Mouse (Mus musculus): Measurements from ENCODE around the gene E2f8. TPM values are rescaled to one million over a fixed set of nuclear protein-coding genes. Genes with fewer than 3 reads are reported as not detected.
A peak's percentile ranks its signal among the peaks of the same experiment; 100 is the strongest.

E2f8 gene
- total and polyA plus RNA-seq, 3 experiments: 2.6 to 17.1 (median 3.8) TPM

GRCm38 (mm10) chr7:48840545-48840944, 40.9 kb downstream of the E2f8 start:
- Histone ChIP-seq H3K27ac (ENCODE audit: insufficient read depth, low read depth) (no peak overlapping the region), H3K27me3 (replicated peaks) (no peaks in the 10 kb centered on the region), H3K4me3 (replicated peaks in 1 of 3; ENCODE audit: low read depth in 2 of 3, low read length in 2 of 3, poor library complexity in 1 of 3) (no peak overlapping the region), H3K4me2 (ENCODE audit: insufficient read depth, low read depth, poor library complexity, severe bottlenecking) (no peak overlapping the region), H3K9me3 (replicated peaks; ENCODE audit: low read length) (no peaks in the 10 kb centered on the region), H3K36me3 (replicated peaks in 1 of 2; ENCODE audit: control insufficient read depth in 1 of 2, insufficient read depth in 1 of 2, low read length in 1 of 2) (no peaks in the 10 kb centered on the region), H3K9ac (ENCODE audit: insufficient read depth, low read depth) (no peak overlapping the region), H3K79me2 (replicated peaks; ENCODE audit: control insufficient read depth, extremely low read depth, insufficient read depth, poor library complexity, severe bottlenecking) (no peaks in the 10 kb centered on the region), H3K4me1 (ENCODE audit: control insufficient read depth in 1 of 2, insufficient read depth in 2 of 2) (no peaks in the 10 kb centered on the region)
- dilution Hi-C loops (cut with MboI; ENCODE audit: extremely low pct_ligation_motif_present, extremely low pct_unique_long_range_greater_than_20kb, low sequenced_read_pairs): no loop called here
- no peak for DNase-seq (ENCODE audit: extremely low read depth)
- TF ChIP-seq POLR2A (IDR thresholded peaks at IDR 0.05; ENCODE audit: low read depth, low read length) (no peak), E2F4 (IDR thresholded peaks at IDR 0.05; ENCODE audit: insufficient replicate concordance, low read depth, low read length) (no peak), RAD21 (IDR thresholded peaks at IDR 0.05; ENCODE audit: low read depth, low read length) (no peak), ZKSCAN1 (IDR thresholded peaks at IDR 0.05; ENCODE audit: borderline replicate concordance, low read depth, low read length) (no peak), ETS1 (conservative IDR thresholded peaks at IDR 0.05; ENCODE audit: low read depth, low read length) (no peak), NRF1 (IDR thresholded peaks at IDR 0.05; ENCODE audit: low read depth, low read length) (no peak), MEF2A (IDR thresholded peaks at IDR 0.05; ENCODE audit: borderline replicate concordance, low read depth, low read length) (no peak), MAX (IDR thresholded peaks at IDR 0.05; ENCODE audit: low read length) (no peak), TBP (conservative IDR thresholded peaks at IDR 0.05; ENCODE audit: low read depth, low read length) (no peak), IRF4 (IDR thresholded peaks at IDR 0.05; ENCODE audit: low read depth, low read length) (no peak), JUND (conservative IDR thresholded peaks at IDR 0.05; ENCODE audit: low read depth, low read length) (no peak), SMC3 (IDR thresholded peaks at IDR 0.05; ENCODE audit: low read depth, low read length) (no peak), USF2 (conservative IDR thresholded peaks at IDR 0.05; ENCODE audit: low read depth, low read length) (no peak)
- in situ Hi-C loops (cut with MboI; ENCODE audit: low pct_ligation_motif_present, low pct_unique_long_range_greater_than_20kb, low sequenced_read_pairs): no loop called here

GRCm38 (mm10) chr7:48838434-48838833, 43.0 kb downstream of the E2f8 start:
- Histone ChIP-seq H3K4me3 (replicated peaks in 1 of 3; ENCODE audit: low read depth in 2 of 3, low read length in 2 of 3, poor library complexity in 1 of 3) (no peak overlapping the region), H3K27ac (ENCODE audit: insufficient read depth, low read depth) (no peak overlapping the region), H3K79me2 (replicated peaks; ENCODE audit: control insufficient read depth, extremely low read depth, insufficient read depth, poor library complexity, severe bottlenecking) (no peaks in the 10 kb centered on the region), H3K9ac (ENCODE audit: insufficient read depth, low read depth) (no peak overlapping the region), H3K36me3 (replicated peaks in 1 of 2; ENCODE audit: control insufficient read depth in 1 of 2, insufficient read depth in 1 of 2, low read length in 1 of 2) (no peaks in the 10 kb centered on the region), H3K9me3 (replicated peaks; ENCODE audit: low read length) (no peaks in the 10 kb centered on the region), H3K27me3 (replicated peaks) (no peaks in the 10 kb centered on the region), H3K4me1 (ENCODE audit: control insufficient read depth in 1 of 2, insufficient read depth in 2 of 2) (peaks cover 2 to 6% of the 10 kb centered on the region in 2 experiments; a peak in 3 of 4 replicates), H3K4me2 (ENCODE audit: insufficient read depth, low read depth, poor library complexity, severe bottlenecking) (no peak overlapping the region)
- in situ Hi-C loops (cut with MboI; ENCODE audit: low pct_ligation_motif_present, low pct_unique_long_range_greater_than_20kb, low sequenced_read_pairs) (no loop called here), dilution Hi-C loops (cut with MboI; ENCODE audit: extremely low pct_ligation_motif_present, extremely low pct_unique_long_range_greater_than_20kb, low sequenced_read_pairs) (no loop called here)
- peak; percentile 14 for DNase-seq (ENCODE audit: extremely low read depth)
- no peak for TF ChIP-seq RCOR1 (conservative IDR thresholded peaks at IDR 0.05; ENCODE audit: low read depth, low read length)
- peak; percentile 25 to 26; a peak in 2 of 4 replicates for TF ChIP-seq CTCF (conservative IDR thresholded peaks at IDR 0.05 in 1 of 2, IDR thresholded peaks at IDR 0.05 in 1 of 2; ENCODE audit: low read depth in 2 of 2, low read length in 2 of 2)

- Histone ChIP-seq H3K9ac (ENCODE audit: insufficient read depth, low read depth) (no peak overlapping the region), H3K4me1 (ENCODE audit: control insufficient read depth in 1 of 2, insufficient read depth in 2 of 2) (peaks cover 9 to 21% of the 10 kb centered on the region in 2 experiments), H3K4me2 (ENCODE audit: insufficient read depth, low read depth, poor library complexity, severe bottlenecking) (no peak overlapping the region), H3K36me3 (replicated peaks in 1 of 2; ENCODE audit: control insufficient read depth in 1 of 2, insufficient read depth in 1 of 2, low read length in 1 of 2) (no peaks in the 10 kb centered on the region), H3K79me2 (replicated peaks; ENCODE audit: control insufficient read depth, extremely low read depth, insufficient read depth, poor library complexity, severe bottlenecking) (no peaks in the 10 kb centered on the region), H3K4me3 (replicated peaks in 1 of 3; ENCODE audit: low read depth in 2 of 3, low read length in 2 of 3, poor library complexity in 1 of 3) (no peak overlapping the region), H3K27ac (ENCODE audit: insufficient read depth, low read depth) (no peak overlapping the region), H3K9me3 (replicated peaks; ENCODE audit: low read length) (no peaks in the 10 kb centered on the region), H3K27me3 (replicated peaks) (no peaks in the 10 kb centered on the region)
- DNase-seq (ENCODE audit: extremely low read depth): no peak
- TF ChIP-seq SMC3 (IDR thresholded peaks at IDR 0.05; ENCODE audit: low read depth, low read length): no peak
- in situ Hi-C loops (cut with MboI; ENCODE audit: low pct_ligation_motif_present, low pct_unique_long_range_greater_than_20kb, low sequenced_read_pairs): no loop called here
- dilution Hi-C loops (cut with MboI; ENCODE audit: extremely low pct_ligation_motif_present, extremely low pct_unique_long_range_greater_than_20kb, low sequenced_read_pairs): no loop called here
These were observed 44.4 kb downstream of the E2f8 start for GRCm38 (mm10) chr7:48836949-48837348.

All from CH12.LX (cell line).